Mouse (Mus musculus) brain, embryonic 14.5 days (tissue): ENCODE data around the gene Plekhj1. TPM values are rescaled to one million over a fixed set of nuclear protein-coding genes. Genes with fewer than 3 reads are reported as not detected.
"Not testable (repeated sequence)": the region's sequence is repeated elsewhere in the genome, so short reads cannot be mapped to it uniquely, and the experiment has no call there.

Source experiments
- DNase-seq: peaks from one replicate; pipeline ENCODE4 v3.0.0-alpha.2; 2011; ENCODE audit warnings: low read depth
- CTCF ChIP-seq: fragments of 200-500 bp; IDR thresholded peaks from 2 replicates; pipeline ENCODE4 v1.5.1; 2012; ENCODE audit warnings: inconsistent platforms, mild to moderate bottlenecking, moderate library complexity, borderline replicate concordance; ENCODE audit not compliant: insufficient read depth, insufficient read length; ENCODE audit errors: extremely low read depth
- POLR2A ChIP-seq: fragments of 200-500 bp; IDR thresholded peaks from 2 replicates; pipeline ENCODE4 v1.6.1; 2012; ENCODE audit warnings: mild to moderate bottlenecking, inconsistent platforms, borderline replicate concordance; ENCODE audit not compliant: poor library complexity, insufficient read depth, insufficient read length, severe bottlenecking; ENCODE audit errors: extremely low read depth
- polyA plus RNA-seq: library from polyadenylated mRNA; depleted of rRNA; stranded (reverse); fragments of >200 nt; gene quantifications from 2 replicates; pipeline ENCODE4 v1.2.3, GENCODE M21; 2012

Gene Plekhj1
- polyA plus RNA-seq, 1 experiment, result 88.7 TPM

DNA sequence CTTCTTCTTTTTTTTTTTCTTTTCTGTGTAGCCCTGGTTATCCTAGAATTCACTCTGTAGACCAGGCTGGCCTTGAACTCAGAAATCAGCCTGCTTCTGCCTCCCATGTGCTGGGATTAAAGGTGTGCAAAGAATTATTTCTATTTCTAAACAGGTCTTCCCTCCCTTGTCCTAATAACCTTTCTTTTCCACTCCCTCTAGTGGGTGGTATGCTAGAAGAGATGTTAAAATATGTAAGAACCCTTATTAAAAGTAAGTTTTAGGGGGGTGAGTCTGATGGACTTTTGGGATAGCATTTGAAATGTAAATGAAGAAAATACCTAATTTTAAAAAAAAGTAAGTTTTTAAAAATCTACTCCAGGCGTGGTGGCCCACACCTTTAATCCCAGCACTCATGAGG lies 24.9 kb upstream of the Plekhj1 start:
- TF ChIP-seq CTCF (no peak), POLR2A (no peak)
- no peak for DNase-seq

DNA sequence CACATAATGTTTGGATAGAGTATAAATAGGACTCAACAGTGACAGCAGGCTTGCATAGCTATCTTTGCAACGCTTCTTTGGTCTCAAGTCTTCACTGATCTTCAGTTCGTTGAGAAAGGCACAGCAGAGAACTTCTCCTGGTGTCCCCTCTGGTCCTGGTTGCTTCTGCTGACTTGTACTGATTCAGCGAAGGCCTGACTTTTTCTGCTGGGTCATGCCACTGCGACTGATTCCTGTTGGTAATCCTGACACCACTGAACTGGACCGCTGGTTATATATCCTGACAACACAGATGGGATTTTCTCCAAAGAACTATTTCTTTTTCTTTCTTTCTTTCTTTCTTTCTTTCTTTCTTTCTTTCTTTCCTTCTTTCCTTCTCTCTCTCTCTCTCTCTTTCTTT lies 24.1 kb upstream of the Plekhj1 start:
- TF ChIP-seq CTCF (no peak), POLR2A (no peak)
- DNase-seq, result no peak

- peak; percentile 31 for DNase-seq
Measured at GRCm38 (mm10) chr10:80821991-80822390, 23.6 kb upstream of the Plekhj1 start.

GRCm38 (mm10) chr10:80819406-80819805 lies 21.0 kb upstream of the Plekhj1 start:
- no peak for DNase-seq
- TF ChIP-seq POLR2A (no peak), CTCF (no peak)

More at GRCm38 (mm10) chr10:80821991-80822390, 23.6 kb upstream of the Plekhj1 start:
- TF ChIP-seq POLR2A (no peak), CTCF (peak; percentile 54; the same call in 1 of the 2 replicates)

GRCm38 (mm10) chr10:80818599-80819281 lies 20.3 kb upstream of the Plekhj1 start:
- no peak for TF ChIP-seq CTCF
- no peak for TF ChIP-seq POLR2A
- no peak for DNase-seq

GRCm38 (mm10) chr10:80817955-80818354 lies 19.5 kb upstream of the Plekhj1 start:
- DNase-seq, result not testable (repeated sequence)

DNA sequence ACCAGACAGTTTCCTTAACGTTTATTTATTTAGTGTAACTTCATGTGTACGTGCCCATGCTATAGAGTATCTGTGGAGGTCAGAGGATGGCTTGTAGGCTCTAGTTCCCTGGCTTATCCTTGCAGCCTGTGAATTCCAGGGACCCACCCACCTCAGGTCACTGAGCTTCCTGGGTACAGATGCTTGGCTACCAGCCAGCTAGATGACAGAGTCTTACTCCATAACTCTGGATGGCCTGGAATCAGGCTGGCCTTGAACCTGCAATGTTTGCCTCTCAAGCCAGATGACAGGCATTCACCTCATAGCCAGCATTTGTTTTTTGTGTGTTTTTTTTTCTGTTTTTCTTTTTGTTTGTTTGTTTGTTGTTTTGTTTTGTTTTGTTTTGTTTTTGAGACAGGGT lies 18.7 kb upstream of the Plekhj1 start:
- TF ChIP-seq CTCF (no peak), POLR2A (no peak)
- no peak for DNase-seq

GRCm38 (mm10) chr10:80816303-80816702 lies 17.9 kb upstream of the Plekhj1 start:
- not testable (repeated sequence) for DNase-seq

GRCm38 (mm10) chr10:80814800-80815199 lies 16.4 kb upstream of the Plekhj1 start:
- DNase-seq, result no peak
- TF ChIP-seq CTCF (no peak), POLR2A (no peak)

DNA sequence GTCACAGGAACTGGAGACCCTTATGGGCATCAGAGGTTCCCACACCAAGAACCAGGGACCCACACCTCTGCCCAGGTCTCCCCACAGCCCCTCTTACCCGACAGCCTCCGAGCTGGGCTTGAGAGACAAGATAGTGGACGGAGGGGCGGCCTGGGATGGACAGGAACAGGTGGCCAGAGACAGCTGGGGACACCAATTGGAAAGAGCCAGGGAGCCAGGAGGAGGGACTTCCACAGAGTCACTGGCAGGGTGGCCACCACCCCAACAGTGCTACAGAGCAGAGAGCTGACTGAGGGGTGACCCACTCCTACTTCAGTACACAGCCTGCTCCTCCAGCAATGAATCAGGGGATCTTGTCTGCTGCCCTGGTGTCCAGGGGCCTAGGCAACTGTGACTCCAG lies 14.9 kb upstream of the Plekhj1 start, which contains the start of gene Jsrp1:
TSS of gene Jsrp1 (minus strand) at position 133 of the 400 bp plus-strand sequence.
- TF ChIP-seq POLR2A, result no peak
- no peak for DNase-seq

DNA sequence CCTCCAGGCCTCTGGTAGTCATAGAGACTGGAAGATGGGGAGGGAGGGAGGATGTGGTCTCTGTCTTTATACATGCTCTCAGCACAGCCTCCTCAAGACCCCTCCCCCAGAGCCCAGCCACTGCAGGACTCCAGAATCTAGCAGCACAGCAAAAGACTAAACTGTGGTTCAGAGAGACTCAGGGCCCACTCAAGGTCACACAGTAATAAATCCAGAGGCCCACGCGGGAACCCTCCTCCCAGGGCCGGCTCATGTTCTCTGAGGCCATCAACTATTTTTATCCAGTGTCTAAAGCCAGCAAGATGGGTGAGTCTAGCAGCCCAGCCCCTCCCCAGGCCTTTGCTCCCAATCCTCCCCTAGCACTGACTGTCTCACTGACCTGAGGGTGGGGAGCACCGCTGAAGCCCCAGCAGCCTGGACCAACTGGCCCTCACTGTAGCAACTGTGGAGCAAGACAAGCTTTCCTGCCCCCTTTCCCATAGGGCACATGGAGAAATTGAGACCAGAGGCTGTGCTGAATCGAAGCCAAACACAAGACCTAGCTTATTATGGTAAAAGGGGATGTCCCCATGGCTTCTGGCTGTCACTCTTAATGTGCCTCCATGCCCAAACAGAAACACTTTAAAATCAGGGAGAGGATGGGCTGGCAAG lies 14.1 kb upstream of the Plekhj1 start:
- DNase-seq, result no peak
- TF ChIP-seq CTCF, result no peak
- TF ChIP-seq POLR2A, result no peak

DNA sequence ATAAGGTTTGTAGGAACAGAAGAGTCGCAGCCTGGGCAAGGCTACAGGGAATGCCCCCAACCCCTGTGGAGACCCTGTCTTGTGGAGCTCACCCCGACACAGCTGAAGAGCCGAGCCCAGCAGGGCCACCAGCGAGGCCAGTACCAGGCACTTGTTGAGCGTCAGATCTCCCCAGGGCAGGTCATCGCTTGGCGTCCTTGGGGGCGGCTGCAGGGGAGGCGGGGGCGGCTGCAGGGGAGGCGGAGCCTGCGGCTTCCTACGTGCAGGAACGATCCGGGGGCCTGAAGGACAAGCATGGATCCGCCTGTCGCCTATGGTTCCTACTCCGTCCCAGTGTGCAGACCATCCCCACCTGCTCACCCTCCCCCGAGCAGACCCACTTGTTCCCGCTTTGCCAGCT lies 11.7 kb upstream of the Plekhj1 start:
- no peak for DNase-seq
- TF ChIP-seq CTCF (no peak), POLR2A (no peak)

DNA sequence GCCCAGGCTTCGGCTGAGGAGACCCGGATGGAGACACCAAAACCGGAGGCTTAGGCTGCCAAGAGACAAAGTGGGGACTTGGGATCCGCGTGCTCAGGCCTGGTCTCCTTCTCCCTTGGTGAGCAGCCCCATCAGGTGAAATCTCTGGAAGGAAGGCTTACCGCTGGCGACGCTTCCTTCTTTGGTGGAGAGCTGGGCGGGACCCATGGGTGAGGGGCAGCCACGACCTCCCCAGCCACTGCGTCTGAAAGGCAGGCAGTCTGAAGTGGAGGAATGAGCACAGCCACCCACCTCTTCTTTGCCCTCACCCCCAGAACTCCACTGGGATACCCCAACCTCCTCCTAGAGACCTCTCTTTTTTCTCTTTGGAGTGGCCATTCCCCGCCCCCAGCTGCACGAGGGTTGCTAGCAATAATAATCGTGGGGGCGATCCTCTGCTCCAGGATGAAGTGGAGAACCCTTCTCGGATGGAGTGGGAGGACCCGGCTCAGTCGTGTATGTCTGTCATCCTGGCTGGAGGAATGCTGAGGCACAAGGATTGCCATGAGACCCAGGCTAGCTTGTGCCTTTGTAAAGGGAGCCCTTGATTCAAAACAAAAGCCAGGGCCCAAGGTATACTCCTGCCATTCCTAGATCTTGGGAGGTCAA lies 10.7 kb upstream of the Plekhj1 start:
- no peak for DNase-seq
- TF ChIP-seq CTCF, result no peak
- TF ChIP-seq POLR2A, result no peak
